Mouse (Mus musculus) liver, embryonic 16.5 days (tissue): ENCODE data around the gene Ugt2b5. TPM values are rescaled to one million over a fixed set of nuclear protein-coding genes. Genes with fewer than 3 reads are reported as not detected.

ENCODE experiments used
- ATAC-seq: fragments of 200-750 bp; cut with Nextera tagmentation; 2 replicates; pipeline ENCODE4 v1.8.0; 2017; ENCODE audit warnings: low read depth, mild to moderate bottlenecking, moderate number of reproducible peaks, moderate library complexity
- H3K27ac ChIP-seq: fragments of 300-500 bp; sonication (generic); 2 replicates; pipeline ENCODE4 v1.5.1; 2014; ENCODE audit warnings: mild to moderate bottlenecking, low read length
- H3K27me3 ChIP-seq: fragments of 300-500 bp; sonication (generic); 2 replicates; pipeline ENCODE4 v1.6.1; 2014; ENCODE audit warnings: low read depth, low read length, mixed read lengths; ENCODE audit not compliant: control insufficient read depth, insufficient read depth
- H3K36me3 ChIP-seq: fragments of 300-500 bp; sonication (generic); 2 replicates; pipeline ENCODE4 v1.6.1; 2014; ENCODE audit warnings: mild to moderate bottlenecking; ENCODE audit not compliant: control insufficient read depth, insufficient read depth
- H3K4me1 ChIP-seq: fragments of 300-500 bp; sonication (generic); 2 replicates; pipeline ENCODE4 v1.6.1; 2014; ENCODE audit warnings: low read depth, low read length, mixed read lengths; ENCODE audit not compliant: control insufficient read depth
- H3K4me2 ChIP-seq: fragments of 300-500 bp; sonication (generic); 2 replicates; pipeline ENCODE4 v1.6.1; 2014; ENCODE audit warnings: low read depth, low read length, mixed read lengths
- H3K4me3 ChIP-seq: fragments of 300-500 bp; sonication (generic); 2 replicates; pipeline ENCODE4 v1.5.1; 2014; ENCODE audit warnings: low read depth, mild to moderate bottlenecking, low read length
- H3K9ac ChIP-seq: fragments of 300-500 bp; sonication (generic); 2 replicates; pipeline ENCODE4 v1.6.1; 2014; ENCODE audit warnings: low read depth, low read length
- H3K9me3 ChIP-seq: fragments of 300-500 bp; sonication (generic); replicated peaks from 2 replicates; pipeline ENCODE4 v1.6.1; 2016; ENCODE audit warnings: low read length; ENCODE audit not compliant: control insufficient read depth
- WGBS: fragments of 180-500 bp; shearing (Covaris S2); extraction: QIAGEN DNeasy Blood & Tissue Kit; methylation state at CpG from one replicate; pipeline ENCODE4 v1.1.7; 2014; ENCODE audit not compliant: insufficient replicate concordance; 5-methylcytosine and 5-hydroxymethylcytosine counted together
- polyA plus RNA-seq: library from polyadenylated mRNA; unstranded; fragments of >200 nt; fragmentation: Nextera tagmentation; extraction: Ambion mirVana; gene quantifications from 2 replicates; pipeline ENCODE4 v1.2.1, GENCODE M21; 2015

The Ugt2b5 gene
- polyA plus RNA-seq, 1 experiment from 2014 or later: 44.1 TPM

GRCm38 (mm10) chr5:87086269-87086668 is 53.8 kb downstream of the Ugt2b5 start:
- no peaks in the 10 kb centered on the region for H3K9me3 ChIP-seq
- no peaks in the 10 kb centered on the region for H3K36me3 ChIP-seq
- no peaks in the 10 kb centered on the region for H3K4me1 ChIP-seq
- no peak overlapping the region for H3K9ac ChIP-seq
- H3K27me3 ChIP-seq: no peaks in the 10 kb centered on the region
- H3K4me3 ChIP-seq: no peak overlapping the region
- H3K4me2 ChIP-seq: no peak overlapping the region
- no peak overlapping the region for H3K27ac ChIP-seq
- WGBS: 46% methylated on average over 3 of the region's 3 CpGs
- ATAC-seq: no peak

Other genes starting within 250 kb of the Ugt2b5 start
- gene Ugt2b34, start 233.4 kb downstream of the Ugt2b5 start, polyA plus RNA-seq: 74.2 and 74.6 TPM in 2 replicates
- 1.0 and 1.3 TPM in 2 replicates for gene Ugt2b1, start 213.8 kb downstream of the Ugt2b5 start, polyA plus RNA-seq
- 1.1 and 1.3 TPM in 2 replicates for gene Ugt2b35, start 139.5 kb downstream of the Ugt2b5 start, polyA plus RNA-seq
- 47.2 and 47.8 TPM in 2 replicates for gene Ugt2b36, start 47.8 kb downstream of the Ugt2b5 start, polyA plus RNA-seq
- not detected in 2 replicates for gene Ugt2b37, start 114.5 kb upstream of the Ugt2b5 start, polyA plus RNA-seq
- 0.07 and 0.09 TPM in 2 replicates for gene Ugt2a3, start 196.9 kb upstream of the Ugt2b5 start, polyA plus RNA-seq